Mouse (Mus musculus) left cerebral cortex, adult 9 months (tissue): ENCODE results near the gene Myo5a.

Experiments
- DNase-seq, 2 experiments: peaks; one replicate each; pipeline ENCODE4 v3.0.0; 2022; ENCODE audit warnings: low spot score in 2 of 2

The Myo5a gene

DNA sequence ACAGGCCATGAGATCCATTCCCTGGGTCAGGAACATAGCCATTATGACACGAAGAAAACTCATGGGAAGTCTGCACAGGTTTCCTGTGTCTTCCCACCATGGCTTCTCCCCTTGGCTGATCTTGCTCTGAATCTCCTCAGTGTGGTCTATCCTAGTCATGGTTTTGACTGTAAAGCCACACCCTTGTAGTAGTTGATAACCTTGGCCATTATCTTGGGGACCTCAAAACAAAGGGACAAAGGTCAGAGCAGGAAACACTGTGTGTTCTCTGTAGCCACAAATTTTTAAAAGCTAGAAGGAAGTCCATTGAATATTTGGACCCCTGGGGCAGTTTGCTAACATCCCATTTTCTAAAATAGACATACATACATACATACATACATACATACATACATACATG is 177.5 kb downstream of the Myo5a start:
- DNase-seq, result no peak

DNA sequence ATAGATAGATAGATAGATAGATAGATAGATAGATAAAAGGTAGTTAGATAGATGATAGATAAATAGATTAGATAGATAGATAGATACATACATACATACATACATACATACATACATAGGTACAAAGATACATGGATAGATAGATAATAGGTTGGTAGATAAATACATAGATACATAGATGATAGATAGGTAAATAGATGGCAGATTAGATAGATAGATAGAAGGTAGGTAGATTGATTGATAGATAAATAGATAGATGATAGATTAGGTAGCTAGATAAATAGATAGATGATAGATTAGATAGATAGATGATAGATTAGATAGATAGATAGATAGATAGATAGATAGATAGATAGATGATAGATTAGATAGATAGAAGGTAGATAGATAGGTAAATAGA is 178.1 kb downstream of the Myo5a start:
- no peak for DNase-seq

DNA sequence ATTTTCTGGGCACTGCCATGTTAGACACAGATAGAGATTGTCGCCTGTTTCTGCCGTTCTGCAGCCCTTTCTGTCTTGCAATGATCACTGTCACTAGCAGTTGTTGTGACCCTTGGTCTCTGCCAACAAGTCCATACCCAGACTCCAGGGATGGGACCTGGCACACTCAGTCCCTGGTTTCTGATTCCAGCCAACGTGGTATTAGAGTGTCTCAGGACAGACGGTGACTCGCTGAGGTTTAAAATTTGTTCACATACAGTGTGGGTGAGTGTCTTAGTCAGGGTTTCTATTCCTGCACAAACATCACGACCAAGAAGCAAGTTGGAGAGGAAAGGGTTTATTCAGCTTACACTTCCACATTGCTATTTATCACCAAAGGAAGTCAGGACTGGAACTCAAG is 182.3 kb downstream of the Myo5a start:
- DNase-seq, result peak in 1 of 2 experiments; percentile 47

DNA sequence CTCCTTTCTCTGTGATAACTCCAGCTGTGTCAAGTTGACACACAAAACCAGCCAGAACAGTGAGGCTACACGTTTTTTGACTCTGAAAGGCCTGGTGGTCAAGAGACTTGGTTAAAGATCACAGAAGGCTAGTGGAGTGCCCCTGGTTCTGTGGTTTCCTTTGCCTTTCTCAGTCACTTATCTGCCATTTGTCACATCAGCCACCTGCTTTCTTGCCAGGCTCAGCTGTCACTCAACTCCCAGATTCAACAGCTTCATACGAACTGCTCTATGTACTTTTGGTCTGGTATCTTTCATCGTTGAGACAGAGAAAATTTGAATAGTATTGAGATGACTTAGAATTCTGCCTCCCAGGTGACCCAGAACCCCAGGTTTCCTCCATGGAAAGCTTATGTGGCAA is 183.0 kb downstream of the Myo5a start:
- DNase-seq, result no peak

DNA sequence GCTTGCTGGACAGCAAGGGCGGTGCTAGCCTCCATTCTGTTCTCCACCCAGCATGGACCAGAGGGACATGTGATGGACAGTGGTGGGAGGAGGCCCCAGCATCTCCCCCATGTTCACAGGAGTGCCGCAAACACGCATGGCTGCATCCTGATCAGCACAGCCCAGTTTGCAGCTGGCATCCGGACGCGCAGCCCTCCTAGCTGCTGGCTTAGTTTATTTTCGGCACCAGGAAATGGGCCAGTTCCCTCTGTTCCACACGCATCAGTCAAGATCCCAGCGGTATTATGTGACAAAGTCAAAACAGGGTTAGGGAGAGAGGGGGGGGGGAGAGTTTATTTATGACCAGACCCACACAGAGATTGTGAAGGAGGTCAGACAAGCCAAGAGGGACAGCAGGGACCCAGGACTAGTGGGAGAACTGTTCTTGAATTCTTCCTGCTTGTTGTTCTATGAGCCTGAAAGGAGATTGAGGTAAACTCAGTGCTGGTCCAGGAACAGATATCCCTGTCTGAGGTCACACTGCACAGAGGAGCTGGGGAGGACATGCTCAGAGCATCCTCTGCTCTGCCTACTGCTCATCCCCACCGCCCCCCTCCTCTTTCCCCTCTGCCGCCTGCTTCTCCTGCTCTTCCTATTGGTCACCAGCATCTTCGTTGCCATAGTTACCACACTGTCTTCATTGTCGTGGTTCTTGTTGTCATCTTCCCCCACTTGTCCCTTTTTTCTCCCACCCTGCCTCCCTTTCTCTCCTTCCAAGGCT is 183.6 kb downstream of the Myo5a start:
- DNase-seq, result peak in 1 of 2 experiments; percentile 67

DNA sequence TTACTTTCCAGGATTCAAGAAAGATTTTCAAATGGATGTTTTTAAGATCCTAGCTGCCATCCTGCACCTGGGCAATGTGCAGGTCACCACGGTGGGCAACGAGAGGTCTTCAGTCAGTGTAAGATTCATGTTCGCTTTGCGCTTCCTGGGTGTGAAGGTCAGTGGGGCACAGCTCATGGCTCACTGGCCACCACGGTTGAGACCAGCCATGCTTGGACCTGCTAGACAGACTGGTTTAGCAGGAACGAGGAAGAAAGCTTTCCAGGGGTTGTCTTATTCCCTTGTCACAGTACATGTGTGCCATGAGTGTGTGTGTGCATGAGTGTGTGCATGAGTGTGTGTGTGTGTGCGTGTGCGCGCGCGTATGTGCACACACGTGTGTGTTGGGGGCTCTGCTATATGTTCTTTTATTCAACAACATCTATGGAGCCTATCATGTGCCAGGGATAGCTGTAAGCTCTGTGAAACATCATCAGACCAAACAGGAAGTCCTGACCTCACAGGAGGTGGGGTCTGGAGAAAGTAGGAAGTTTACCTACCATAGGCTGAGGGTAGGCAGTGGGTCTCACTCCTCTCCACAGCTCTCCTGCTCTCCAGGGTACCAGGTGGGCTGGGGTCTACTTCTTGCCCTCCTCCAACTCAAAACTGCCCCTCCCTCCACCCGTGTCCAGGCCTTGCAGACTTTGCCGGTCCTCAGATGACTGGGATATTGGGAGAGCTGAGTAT is 185.2 kb downstream of the Myo5a start:
- no peak for DNase-seq

DNA sequence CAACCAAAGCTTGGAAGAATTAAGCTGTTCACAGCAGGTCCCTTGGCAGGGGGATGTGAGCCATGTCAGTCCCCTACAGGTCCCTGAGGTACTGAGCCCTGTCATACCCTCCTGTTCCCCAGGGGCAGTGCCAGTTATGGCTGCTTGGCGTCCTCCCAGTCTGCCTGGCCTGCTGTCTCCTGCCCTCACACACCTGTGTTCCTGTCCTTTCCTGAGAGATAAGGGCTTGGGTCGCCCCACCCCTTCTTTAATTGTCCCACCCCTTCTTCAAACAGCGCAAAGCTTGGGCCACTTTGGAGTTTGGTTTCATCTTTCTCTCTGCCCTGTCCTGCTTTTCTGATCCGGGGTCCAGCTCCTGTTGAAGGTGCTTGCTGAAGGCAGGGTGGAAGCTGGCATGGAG is 188.0 kb downstream of the Myo5a start:
- DNase-seq, result no peak

DNA sequence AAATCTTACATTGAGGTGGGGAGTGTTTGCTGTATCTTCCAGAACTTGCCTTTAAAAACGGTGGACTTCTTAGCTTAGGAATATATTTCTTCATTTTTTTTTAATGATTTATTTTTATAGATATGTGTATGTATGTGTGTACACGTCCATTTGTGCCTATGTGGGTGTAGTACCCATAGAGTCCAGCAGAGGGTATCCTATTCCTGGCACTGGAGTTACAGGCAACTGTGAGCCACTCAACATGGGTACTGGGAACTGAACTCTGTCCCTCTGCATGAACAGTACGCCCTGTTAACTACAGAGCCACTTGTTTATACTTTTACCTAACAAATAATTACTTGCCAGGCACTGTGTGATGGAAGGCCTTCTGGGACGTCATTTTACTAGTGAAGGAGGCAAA is 188.8 kb downstream of the Myo5a start:
- DNase-seq, result no peak

DNA sequence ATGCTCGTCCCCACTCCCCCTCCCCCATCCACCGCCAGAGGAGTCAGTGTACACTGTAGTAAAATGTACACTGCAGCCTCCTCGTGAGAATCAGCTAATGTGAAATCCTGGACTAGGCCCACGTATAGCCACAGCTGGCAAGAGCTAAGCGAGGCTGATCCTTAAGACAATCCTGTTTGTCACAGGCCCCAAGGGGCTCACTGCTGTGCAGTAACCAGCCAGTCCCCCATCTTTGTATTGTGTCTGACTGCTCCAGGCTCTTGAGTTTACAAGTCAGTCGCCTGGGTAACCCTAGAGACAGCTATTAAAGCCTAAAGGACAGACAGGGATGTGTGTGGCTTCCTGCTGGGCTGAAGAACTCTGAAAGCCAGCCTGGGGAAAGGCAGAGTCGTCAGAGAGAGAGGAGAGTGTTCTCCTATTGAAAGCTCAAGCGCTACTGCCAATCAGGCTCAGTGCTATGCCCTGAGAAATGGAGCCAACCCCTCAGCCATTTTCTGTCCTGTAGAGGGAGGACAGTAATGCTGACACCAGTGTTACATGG is 190.6 kb downstream of the Myo5a start:
- no peak for DNase-seq

DNA sequence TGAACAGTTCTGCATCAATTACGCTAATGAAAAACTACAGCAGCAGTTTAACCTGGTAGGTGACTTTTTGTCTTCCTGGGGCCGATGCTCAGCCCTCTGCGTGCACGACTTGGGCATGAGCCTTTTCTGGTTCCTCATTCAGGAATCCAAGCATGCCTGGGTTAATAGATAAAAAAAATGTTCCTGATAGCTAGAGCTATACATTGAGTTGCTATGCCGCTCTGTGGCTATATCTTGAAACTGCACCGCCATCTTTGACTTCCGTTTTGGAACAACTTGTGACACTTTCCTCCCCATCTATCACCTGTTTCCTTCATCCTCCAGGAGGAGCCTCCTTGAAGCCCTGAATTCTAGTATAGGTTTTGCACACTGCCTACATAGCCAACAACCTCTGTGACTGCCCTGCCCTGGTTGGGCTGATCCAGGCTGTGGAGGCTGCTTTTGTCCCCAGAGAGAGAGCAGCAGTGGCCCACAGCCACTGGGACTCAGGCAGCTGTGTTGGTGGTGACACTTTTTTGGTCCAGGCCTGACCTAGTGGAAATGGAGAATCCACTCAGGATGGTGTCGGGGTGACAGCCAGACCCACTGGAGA is 191.5 kb downstream of the Myo5a start:
- DNase-seq, result peak in 1 of 2 experiments; percentile 70

DNA sequence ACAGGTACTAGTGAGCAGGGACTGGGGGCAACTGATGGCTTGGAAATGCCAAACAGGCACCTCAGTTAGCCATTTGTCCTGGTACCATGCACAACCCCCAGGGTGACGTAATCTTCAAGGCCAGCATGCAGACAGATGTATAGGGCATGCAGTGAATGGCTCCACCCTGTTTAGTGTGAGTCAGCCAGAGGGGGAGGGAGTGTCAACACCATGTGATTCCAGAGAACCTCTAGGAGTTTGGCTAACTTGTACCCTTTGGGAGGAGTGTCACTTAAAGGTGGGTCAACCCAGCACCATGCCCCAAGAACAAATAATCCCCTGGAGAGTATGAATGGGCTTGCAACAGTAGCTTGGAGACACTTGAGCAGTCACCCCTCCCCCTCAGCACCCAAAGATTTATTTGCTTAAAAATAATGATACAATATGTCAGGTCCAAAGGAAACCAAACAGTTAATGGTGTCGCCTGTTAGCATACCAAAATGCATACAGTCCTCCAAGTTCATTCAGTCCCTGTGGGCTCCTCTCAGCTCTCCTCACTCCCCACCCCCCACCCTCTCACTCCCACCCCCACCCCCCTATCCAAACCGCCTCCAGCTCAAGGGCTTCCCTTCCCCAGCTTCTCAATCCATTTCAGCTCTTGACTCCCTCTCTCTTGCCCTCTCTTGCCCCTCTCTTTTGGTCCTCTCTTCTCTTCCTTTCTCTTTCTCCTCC is 193.3 kb downstream of the Myo5a start:
- no peak for DNase-seq

DNA sequence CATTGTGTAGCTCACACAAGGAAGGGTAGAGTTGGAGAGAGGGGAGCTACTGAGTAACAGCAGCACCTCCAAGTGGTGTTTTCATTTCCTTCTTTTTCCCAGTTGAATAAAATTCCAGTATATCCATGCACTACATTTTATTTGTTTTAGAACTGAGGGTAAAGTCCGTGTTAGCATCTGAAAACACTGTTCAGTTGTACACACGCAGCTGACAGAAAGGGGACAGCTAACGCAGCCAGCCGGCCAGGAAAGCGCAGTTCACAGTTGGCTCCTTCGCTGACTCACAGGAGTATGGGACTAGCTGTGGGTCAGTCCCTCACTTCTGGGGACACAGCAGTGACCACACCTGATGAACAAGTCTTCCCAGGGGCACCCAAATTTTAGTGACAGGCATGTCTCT is 196.3 kb downstream of the Myo5a start:
- DNase-seq, result no peak

DNA sequence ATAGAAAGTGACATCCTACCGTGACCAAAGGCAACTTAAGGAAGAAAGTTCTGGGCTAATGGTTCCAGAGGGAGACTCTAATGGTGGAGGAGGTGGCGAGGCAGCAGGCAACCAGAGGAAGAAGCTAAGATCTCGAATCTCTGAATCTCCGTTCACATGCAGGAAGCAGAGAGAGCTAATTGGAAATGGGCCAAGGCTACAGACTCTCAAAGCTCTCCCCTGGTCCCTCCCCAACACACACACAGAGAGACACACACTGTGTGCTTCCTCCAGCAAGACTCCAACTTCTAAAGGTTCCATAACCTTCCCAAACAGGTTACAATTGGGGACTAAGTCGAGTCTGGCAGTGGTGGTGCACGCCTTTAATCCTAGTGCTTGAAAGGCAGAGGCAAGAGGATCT is 199.6 kb downstream of the Myo5a start:
- no peak for DNase-seq

DNA sequence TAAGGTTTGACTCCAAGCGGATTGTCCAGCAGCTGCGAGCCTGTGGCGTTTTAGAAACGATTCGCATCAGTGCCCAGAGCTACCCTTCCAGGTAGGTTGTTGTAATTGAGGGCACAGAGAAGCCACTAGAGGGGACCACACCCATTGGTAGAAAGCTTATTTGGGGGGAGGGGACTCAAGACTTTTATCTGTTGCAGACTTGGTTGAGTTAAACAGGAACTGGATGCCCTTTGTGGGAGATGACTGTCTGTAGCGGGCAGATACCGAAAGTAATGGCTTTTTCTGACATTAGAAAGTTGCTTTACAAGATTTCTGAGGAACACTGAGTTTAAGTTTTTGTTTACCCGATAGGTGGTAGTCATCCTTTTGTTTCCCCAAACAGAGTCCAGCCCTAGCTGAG is 200.7 kb downstream of the Myo5a start:
- no peak for DNase-seq
